Mouse (Mus musculus): ENCODE data around the gene Trim2.

DNA sequence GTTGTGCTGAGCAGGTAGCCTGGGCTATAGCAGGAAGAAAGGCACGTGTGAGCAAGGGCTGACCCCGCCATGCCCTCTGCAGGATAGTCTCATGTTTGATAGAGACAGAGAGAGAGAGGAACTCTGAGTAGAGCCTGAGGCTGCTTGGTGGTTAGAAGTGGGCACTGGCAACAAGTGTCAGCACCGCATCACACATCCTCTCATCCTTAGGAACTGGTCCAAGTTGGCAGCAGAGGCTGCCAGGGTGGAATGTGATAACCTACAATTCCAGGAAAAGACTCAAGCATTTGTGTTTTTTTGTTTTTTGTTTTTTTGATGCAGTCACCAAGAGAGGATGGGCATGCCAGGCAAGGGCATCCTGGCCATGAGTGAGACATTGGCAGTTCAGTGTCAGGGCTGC lies 8.5 kb downstream of the Trim2 start:
- TF ChIP-seq POLR2A (IDR thresholded peaks at IDR 0.05; ENCODE audit: borderline replicate concordance, control insufficient read depth, low read depth, low read length), result no peak
- TF ChIP-seq CTCF (IDR thresholded peaks at IDR 0.05; ENCODE audit: control insufficient read depth, insufficient read depth, low read length), result no peak

Data from bone marrow, adult 2 months (tissue).